Mouse (Mus musculus): Measurements from ENCODE around the gene Fam76a. TPM values are rescaled to one million over a fixed set of nuclear protein-coding genes. Genes with fewer than 3 reads are reported as not detected.
"Not testable (repeated sequence)": the region's sequence is repeated elsewhere in the genome, so short reads cannot be mapped to it uniquely, and the experiment has no call there.

Gene Fam76a
- polyA plus RNA-seq, 1 experiment from 2014 or later = 28.5 TPM

DNA sequence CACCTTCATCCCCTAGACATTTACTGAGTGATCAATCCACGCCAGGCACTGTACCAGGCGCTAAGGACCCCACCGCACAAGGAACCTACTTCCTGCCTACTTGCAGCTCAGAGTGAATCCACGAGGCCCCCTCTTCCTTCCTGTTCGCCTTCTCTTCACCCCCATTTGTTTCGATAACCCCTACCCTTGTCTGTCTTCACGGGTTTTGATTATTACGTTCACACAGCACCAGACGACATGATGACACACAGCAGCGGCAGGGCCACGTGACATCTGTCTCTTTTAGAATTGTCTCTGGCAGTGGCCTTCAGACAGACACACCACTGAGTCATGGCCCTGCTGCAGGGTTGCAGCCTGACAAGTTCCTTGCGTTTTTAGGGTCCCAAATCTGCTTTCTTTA, 21.7 kb upstream of the Fam76a start:
- 28% methylated on average over 12 of the region's 12 CpGs for whole genome bisulfite sequencing (ENCODE audit: insufficient replicate concordance)
- Histone ChIP-seq H3K4me2 (no peak overlapping the region), H3K9ac (no peak overlapping the region)

DNA sequence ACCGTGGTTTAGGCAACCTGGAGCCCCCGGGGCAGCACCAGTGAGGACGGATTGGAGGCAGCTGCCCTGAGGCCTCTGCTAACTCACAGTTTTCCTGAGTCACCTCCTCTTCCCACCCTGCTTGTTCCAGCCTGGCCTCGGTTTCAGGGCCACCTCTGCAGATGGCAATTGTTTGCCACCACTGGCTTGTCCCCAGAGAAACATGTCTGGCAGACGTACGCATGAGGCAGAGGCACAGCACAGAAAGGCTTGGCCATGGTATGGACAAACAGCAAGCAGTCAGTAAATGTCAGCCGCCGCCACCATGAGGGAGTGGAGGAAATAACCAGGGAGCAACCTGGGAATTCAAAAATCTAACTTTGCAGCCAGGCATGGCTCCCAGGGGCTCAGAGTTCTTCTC, 20.7 kb upstream of the Fam76a start:
- no peak overlapping the region for H3K27ac ChIP-seq (replicated peaks)
- no peak for ATAC-seq (ENCODE audit: insufficient read depth)
- WGBS (ENCODE audit: insufficient replicate concordance) = 70% methylated on average over 8 of the region's 8 CpGs
- H3K9ac ChIP-seq = no peak overlapping the region
- H3K4me3 ChIP-seq (replicated peaks) = no peak overlapping the region
- H3K4me1 ChIP-seq (replicated peaks) = peaks cover 31% of the 10 kb centered on the region
- no peaks in the 10 kb centered on the region for H3K9me3 ChIP-seq (replicated peaks)
- H3K27me3 ChIP-seq = peaks cover 13% of the 10 kb centered on the region; the same call in 1 of the 2 replicates
- H3K4me2 ChIP-seq = no peak overlapping the region
- H3K36me3 ChIP-seq (replicated peaks) = no peaks in the 10 kb centered on the region

More for the DNA sequence above, 21.7 kb upstream of the Fam76a start:
- peaks cover 13% of the 10 kb centered on the region; the same call in 1 of the 2 replicates for H3K27me3 ChIP-seq
- no peaks in the 10 kb centered on the region for H3K9me3 ChIP-seq (replicated peaks)
- no peak overlapping the region for H3K4me3 ChIP-seq (replicated peaks)
- no peaks in the 10 kb centered on the region for H3K36me3 ChIP-seq (replicated peaks)
- H3K4me1 ChIP-seq (replicated peaks) = peaks cover 31% of the 10 kb centered on the region
- ATAC-seq (ENCODE audit: insufficient read depth) = no peak
- no peak overlapping the region for H3K27ac ChIP-seq (replicated peaks)

DNA sequence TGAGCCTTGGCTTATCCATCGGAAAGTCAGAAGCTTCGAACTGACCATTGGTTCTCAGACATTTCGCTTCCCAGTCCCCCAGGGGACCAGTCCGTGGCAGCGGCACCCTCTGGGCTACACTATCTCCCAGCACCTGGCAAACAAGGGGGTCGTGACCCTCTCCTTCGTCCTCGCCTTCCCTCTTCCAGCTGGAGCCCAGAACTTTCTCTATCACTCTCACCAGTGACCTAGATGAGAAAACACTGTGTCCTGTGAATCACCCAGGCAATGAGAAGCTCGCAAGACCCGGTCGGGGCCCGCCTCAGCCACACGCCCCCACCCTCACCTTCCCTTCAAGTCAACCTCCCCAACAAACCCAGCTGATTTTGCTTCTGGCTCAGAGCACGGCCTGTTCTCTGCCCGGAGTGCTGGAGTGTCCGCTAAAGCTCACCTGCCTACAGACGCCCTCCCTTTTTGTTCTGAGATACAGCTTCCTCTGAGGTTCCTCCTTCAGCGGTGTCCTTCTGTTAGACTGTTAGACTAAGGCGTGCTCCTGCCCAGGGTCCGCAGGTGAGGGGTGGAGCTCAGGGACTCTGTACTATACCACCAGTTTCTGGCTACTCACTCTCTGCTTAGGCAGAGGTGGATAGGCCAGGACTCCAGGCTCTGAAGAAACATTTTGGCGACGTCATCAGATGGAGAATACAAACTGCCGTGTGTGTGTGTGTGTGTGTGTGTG, 18.8 kb upstream of the Fam76a start:
- H3K27me3 ChIP-seq = peaks cover 18% of the 10 kb centered on the region
- no peak overlapping the region for H3K4me3 ChIP-seq (replicated peaks)
- H3K9ac ChIP-seq = no peak overlapping the region
- H3K36me3 ChIP-seq (replicated peaks) = no peaks in the 10 kb centered on the region
- no peak overlapping the region for H3K27ac ChIP-seq (replicated peaks)
- 48% methylated on average over 23 of the region's 23 CpGs for WGBS (ENCODE audit: insufficient replicate concordance)
- peaks cover 17% of the 10 kb centered on the region for H3K4me1 ChIP-seq (replicated peaks)
- H3K4me2 ChIP-seq = no peak overlapping the region
- no peak for ATAC-seq (ENCODE audit: insufficient read depth)
- no peaks in the 10 kb centered on the region for H3K9me3 ChIP-seq (replicated peaks)

DNA sequence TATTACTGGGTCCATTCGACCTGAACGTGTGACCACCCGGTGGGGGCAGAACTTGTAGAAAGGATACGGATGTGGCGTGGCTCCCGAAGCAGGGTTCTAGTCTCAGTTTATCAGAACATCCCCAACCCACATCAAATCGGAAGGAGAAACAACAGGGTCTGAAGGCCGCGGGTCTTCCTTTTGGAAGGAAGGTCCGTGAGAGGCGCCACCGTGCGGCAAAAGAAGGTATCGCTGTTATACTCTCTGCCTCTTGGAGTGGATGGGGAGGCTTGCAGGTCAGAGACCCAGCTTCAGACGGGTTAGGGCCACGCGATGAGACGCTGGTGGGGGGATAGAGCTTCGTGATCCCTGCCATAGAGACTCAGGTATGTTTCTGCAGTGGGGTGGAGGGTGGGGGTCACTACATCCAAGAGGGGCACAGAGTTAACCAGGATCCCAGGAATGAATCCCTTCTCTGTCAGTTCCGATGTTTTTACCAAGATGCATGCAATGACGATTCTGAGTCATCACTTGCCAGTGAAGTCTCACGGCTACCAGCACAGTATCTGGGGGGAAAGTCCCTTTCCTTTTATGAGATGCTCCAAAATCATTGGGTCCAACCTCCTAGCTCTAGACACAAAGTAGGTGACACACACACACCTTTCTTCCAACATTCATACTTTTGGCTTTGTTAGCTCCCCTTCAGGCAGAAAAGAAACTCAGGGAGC, 17.2 kb upstream of the Fam76a start:
- peaks cover 12% of the 10 kb centered on the region for H3K27me3 ChIP-seq
- WGBS (ENCODE audit: insufficient replicate concordance) = 21% methylated on average over 22 of the region's 22 CpGs
- H3K27ac ChIP-seq (replicated peaks) = no peak overlapping the region
- peak overlapping the region; percentile 27; the same call in 1 of the 2 replicates for H3K4me2 ChIP-seq
- ATAC-seq (ENCODE audit: insufficient read depth) = no peak
- no peaks in the 10 kb centered on the region for H3K9me3 ChIP-seq (replicated peaks)
- H3K4me1 ChIP-seq (replicated peaks) = peaks cover 3% of the 10 kb centered on the region; the same call in 1 of the 2 replicates
- no peak overlapping the region for H3K4me3 ChIP-seq (replicated peaks)
- no peaks in the 10 kb centered on the region for H3K36me3 ChIP-seq (replicated peaks)
- no peak overlapping the region for H3K9ac ChIP-seq

DNA sequence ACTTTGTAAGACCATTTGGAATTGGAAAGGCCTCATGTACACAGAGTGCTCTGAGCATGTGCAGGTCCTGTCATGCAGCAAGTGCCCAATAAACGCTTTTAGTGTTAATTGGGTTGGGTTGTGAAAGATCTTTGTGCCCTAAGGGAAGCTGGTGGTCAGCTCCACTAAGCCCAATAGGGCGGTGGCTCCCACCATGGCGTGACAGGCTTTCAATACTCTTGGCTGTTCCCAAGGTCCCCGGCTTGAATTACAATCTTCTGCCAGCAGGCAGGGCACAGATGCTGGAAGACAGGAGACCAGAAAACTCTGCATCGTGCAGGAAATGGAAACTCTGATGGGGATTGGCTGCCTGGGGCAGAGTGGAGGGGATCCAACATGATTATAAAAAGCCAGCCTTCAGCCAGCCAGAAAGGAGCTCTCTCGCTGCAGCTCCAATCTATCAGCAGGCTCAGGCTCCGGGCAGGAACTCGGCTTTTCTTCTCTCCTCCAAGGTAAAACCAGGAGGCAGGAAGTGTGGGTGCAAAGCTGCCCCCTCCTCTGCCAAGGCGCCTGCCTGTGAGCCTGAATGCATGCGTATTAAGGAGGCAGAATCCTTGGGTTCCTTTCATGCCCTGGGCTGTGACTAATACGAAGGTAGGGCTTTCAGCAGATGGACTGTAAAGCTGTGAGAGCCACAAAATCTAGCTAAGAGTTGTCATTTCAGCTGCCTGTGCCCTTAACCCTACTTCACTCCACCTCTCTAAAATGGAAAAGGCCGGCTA, 16.0 kb upstream of the Fam76a start:
- H3K36me3 ChIP-seq (replicated peaks) = no peaks in the 10 kb centered on the region
- peaks cover 12% of the 10 kb centered on the region for H3K27me3 ChIP-seq
- no peaks in the 10 kb centered on the region for H3K9me3 ChIP-seq (replicated peaks)
- H3K4me3 ChIP-seq (replicated peaks) = no peak overlapping the region
- no peak overlapping the region for H3K27ac ChIP-seq (replicated peaks)
- no peaks in the 10 kb centered on the region; the same call in 1 of the 2 replicates for H3K4me1 ChIP-seq (replicated peaks)
- H3K4me2 ChIP-seq = no peak overlapping the region
- 57% methylated on average over 12 of the region's 12 CpGs for WGBS (ENCODE audit: insufficient replicate concordance)
- no peak overlapping the region for H3K9ac ChIP-seq
- no peak for ATAC-seq (ENCODE audit: insufficient read depth)

DNA sequence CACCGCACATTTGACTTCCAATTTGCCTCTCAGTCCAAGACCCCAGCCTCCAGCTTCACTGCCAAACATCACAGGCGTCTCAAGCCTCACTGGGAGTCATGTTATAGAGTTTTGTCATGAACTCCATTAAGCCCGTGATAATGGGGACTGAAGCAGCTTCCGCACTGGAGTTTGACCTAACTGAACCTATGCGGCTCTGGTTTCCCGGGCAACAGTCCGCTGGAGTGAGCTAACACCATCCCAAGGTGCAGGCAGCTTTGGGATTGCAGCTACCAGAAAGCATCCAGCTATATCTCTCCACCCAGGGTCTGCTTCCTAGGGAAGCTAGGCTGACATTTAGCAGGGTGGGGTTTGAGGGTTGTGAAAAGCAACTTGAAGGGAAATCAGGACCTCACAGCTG, 12.3 kb upstream of the Fam76a start:
- no peak overlapping the region for H3K27ac ChIP-seq (replicated peaks)
- no peak overlapping the region for H3K9ac ChIP-seq
- WGBS (ENCODE audit: insufficient replicate concordance) = 45% methylated on average over 7 of the region's 7 CpGs
- peaks cover 13% of the 10 kb centered on the region for H3K27me3 ChIP-seq
- no peaks in the 10 kb centered on the region for H3K9me3 ChIP-seq (replicated peaks)
- no peak for ATAC-seq (ENCODE audit: insufficient read depth)
- no peaks in the 10 kb centered on the region for H3K36me3 ChIP-seq (replicated peaks)
- H3K4me1 ChIP-seq (replicated peaks) = no peaks in the 10 kb centered on the region; the same call in 1 of the 2 replicates
- H3K4me3 ChIP-seq (replicated peaks) = no peak overlapping the region
- 0 out of 2 replicates have a peak overlapping the region, but pooled peaks have one; percentile 14 for H3K4me2 ChIP-seq

DNA sequence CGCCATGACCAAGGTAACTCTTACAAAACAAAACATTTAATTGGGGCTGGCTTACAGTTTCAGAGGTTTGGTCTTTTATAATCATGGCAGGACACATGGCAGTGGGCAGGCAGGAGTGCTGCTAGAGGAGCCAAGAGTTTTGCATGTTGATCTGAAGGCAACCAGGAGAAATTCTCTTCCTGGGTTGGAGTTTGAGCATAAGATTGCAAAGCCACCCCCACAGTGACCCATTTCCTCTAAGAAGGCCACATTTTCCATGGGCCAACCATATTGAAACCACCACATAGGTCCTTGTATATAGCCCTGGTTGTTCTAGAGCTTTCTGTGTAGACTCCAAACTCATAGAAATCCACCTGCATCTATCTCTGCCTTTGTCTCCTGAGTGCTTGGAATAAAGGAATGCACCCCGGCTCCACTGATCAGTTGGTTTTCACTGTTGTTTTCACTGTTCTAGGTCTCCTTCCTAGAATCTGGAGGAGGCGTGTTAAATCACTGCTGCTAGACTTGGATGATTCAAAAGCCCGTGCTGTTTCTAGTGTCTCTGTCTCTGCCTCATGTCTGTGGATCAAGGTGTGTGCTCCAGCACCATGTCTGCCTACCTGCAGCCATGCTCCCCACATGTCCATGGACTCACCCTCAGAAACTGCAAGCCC, 10.5 kb upstream of the Fam76a start:
- Histone ChIP-seq H3K4me1 (replicated peaks) (no peaks in the 10 kb centered on the region), H3K27ac (replicated peaks) (no peak overlapping the region), H3K4me2 (no peak overlapping the region), H3K27me3 (peaks cover 13% of the 10 kb centered on the region), H3K9me3 (replicated peaks) (no peaks in the 10 kb centered on the region), H3K36me3 (replicated peaks) (no peaks in the 10 kb centered on the region), H3K4me3 (replicated peaks) (no peak overlapping the region), H3K9ac (no peak overlapping the region)
- no peak for ATAC-seq (ENCODE audit: insufficient read depth)
- WGBS (ENCODE audit: insufficient replicate concordance) = 58% methylated on average over 4 of the region's 4 CpGs

DNA sequence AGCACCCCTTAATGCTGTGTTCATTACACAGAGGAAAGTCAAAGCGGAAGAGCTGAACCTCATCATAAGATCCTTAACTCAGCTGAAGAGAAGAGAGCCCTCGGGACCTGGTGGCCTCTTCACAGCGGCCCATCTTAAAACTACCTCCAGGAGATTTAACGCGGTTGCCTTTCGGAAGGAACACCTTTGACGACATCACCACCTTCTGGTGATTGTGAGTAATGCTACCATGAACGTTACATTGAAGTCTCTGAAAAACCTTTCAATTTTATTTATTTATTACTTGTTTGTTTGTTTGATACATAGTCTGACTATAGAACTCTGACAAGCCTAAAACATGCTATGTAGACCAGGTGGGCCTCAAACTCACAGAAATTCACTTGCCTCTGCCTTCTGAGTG, 8.4 kb upstream of the Fam76a start:
- Histone ChIP-seq H3K27me3 (peaks cover 8% of the 10 kb centered on the region), H3K9me3 (replicated peaks) (no peaks in the 10 kb centered on the region), H3K4me1 (replicated peaks) (no peaks in the 10 kb centered on the region), H3K4me3 (replicated peaks) (no peak overlapping the region), H3K9ac (no peak overlapping the region), H3K27ac (replicated peaks) (no peak overlapping the region), H3K4me2 (no peak overlapping the region), H3K36me3 (replicated peaks) (no peaks in the 10 kb centered on the region)
- 10% methylated on average over 8 of the region's 8 CpGs for WGBS (ENCODE audit: insufficient replicate concordance)
- no peak for ATAC-seq (ENCODE audit: insufficient read depth)

- not testable (repeated sequence) for H3K9ac ChIP-seq; H3K4me3 ChIP-seq (replicated peaks); H3K36me3 ChIP-seq (replicated peaks); H3K27me3 ChIP-seq; H3K27ac ChIP-seq (replicated peaks); ATAC-seq (ENCODE audit: insufficient read depth); H3K9me3 ChIP-seq (replicated peaks); H3K4me2 ChIP-seq
- 54% methylated on average over 2 of the region's 2 CpGs for WGBS (ENCODE audit: insufficient replicate concordance)
- peaks cover 19% of the 10 kb centered on the region for H3K4me1 ChIP-seq (replicated peaks)
Measured at GRCm38 (mm10) chr4:132926520-132926919, 4.2 kb upstream of the Fam76a start.

- Histone ChIP-seq H3K36me3 (replicated peaks) (peaks cover 27% of the 10 kb centered on the region), H3K27me3 (no peaks in the 10 kb centered on the region), H3K9ac (peak overlapping the region; percentile 90), H3K9me3 (replicated peaks) (no peaks in the 10 kb centered on the region), H3K27ac (replicated peaks) (peak overlapping the region; percentile 99), H3K4me3 (replicated peaks) (peak overlapping the region; percentile 87), H3K4me1 (replicated peaks) (peaks cover 37% of the 10 kb centered on the region), H3K4me2 (peak overlapping the region; percentile 80)
- WGBS (ENCODE audit: insufficient replicate concordance) = under 1% methylated on average over 49 of the region's 50 CpGs
- peak; percentile 67 for ATAC-seq (ENCODE audit: insufficient read depth)
Measured at GRCm38 (mm10) chr4:132922061-132922530, 262 bp downstream of the Fam76a start.
